Mouse (Mus musculus) spleen, postnatal 0 days (tissue): ENCODE results near the gene Olfr491. TPM values are rescaled to one million over a fixed set of nuclear protein-coding genes. Genes with fewer than 3 reads are reported as not detected.

Experiments
- polyA plus RNA-seq: library from polyadenylated mRNA; unstranded; fragments of >200 nt; fragmentation: Nextera tagmentation; extraction: Ambion mirVana; gene quantifications from 2 replicates; pipeline ENCODE4 v1.2.1, GENCODE M21; 2015

Olfr491 gene
- not detected in 2 replicates for polyA plus RNA-seq

GRCm38 (mm10) chr7:108313151-108313550 lies at the start of gene Olfr491:
Gene Olfr491 (plus strand): TSS chr7:108313451.

GRCm38 (mm10) chr7:108288834-108289233 lies 24.4 kb upstream of the Olfr491 start, which contains the start of gene Olfr490:
Gene Olfr490 (minus strand): TSS chr7:108288934.

GRCm38 (mm10) chr7:108323574-108323973 lies 10.3 kb downstream of the Olfr491 start, which contains the start of gene Olfr492:
Gene Olfr492 (minus strand): TSS chr7:108323674.

GRCm38 (mm10) chr7:108346879-108347278 lies 33.6 kb downstream of the Olfr491 start, which contains the start of gene Olfr493:
Gene Olfr493 (minus strand): TSS chr7:108346979.

GRCm38 (mm10) chr7:108365035-108365434 lies 51.8 kb downstream of the Olfr491 start, which contains the start of gene Olfr494:
Gene Olfr494 (plus strand): TSS chr7:108365335.

Other genes starting within 250 kb of the Olfr491 start
- not detected in 2 replicates for gene Olfr480, start 246.1 kb upstream of the Olfr491 start, polyA plus RNA-seq
- gene Olfr481, start 233.6 kb upstream of the Olfr491 start, polyA plus RNA-seq, result not detected in 2 replicates
- gene Olfr482, start 215.9 kb upstream of the Olfr491 start, polyA plus RNA-seq, result 0.12 TPM in 2 replicates
- gene Olfr483, start 212.6 kb upstream of the Olfr491 start, polyA plus RNA-seq, result not detected in 2 replicates
- not detected in 2 replicates for gene Olfr484, start 186.0 kb upstream of the Olfr491 start, polyA plus RNA-seq
- gene Olfr485, start 153.6 kb upstream of the Olfr491 start, polyA plus RNA-seq, result not detected in 2 replicates
- not detected in 2 replicates for gene Olfr486, start 140.7 kb upstream of the Olfr491 start, polyA plus RNA-seq
- gene Olfr487, start 98.8 kb upstream of the Olfr491 start, polyA plus RNA-seq, result not detected in 2 replicates
- not detected in 2 replicates for gene Olfr488, start 55.1 kb upstream of the Olfr491 start, polyA plus RNA-seq
- not detected in 2 replicates for gene Olfr490, start 24.5 kb upstream of the Olfr491 start, polyA plus RNA-seq
- not detected in 2 replicates for gene Olfr492, start 10.2 kb downstream of the Olfr491 start, polyA plus RNA-seq
- not detected in 2 replicates for gene Olfr493, start 33.5 kb downstream of the Olfr491 start, polyA plus RNA-seq
- gene Olfr494, start 51.9 kb downstream of the Olfr491 start, polyA plus RNA-seq, result not detected in 2 replicates
- not detected in 2 replicates for gene Olfr495, start 79.7 kb downstream of the Olfr491 start, polyA plus RNA-seq
- gene Olfr497, start 107.0 kb downstream of the Olfr491 start, polyA plus RNA-seq, result not detected in 2 replicates
- gene Olfr498, start 151.9 kb downstream of the Olfr491 start, polyA plus RNA-seq, result not detected in 2 replicates
- not detected in 2 replicates for gene Olfr502, start 211.6 kb downstream of the Olfr491 start, polyA plus RNA-seq
- not detected in 2 replicates for gene Olfr503, start 231.1 kb downstream of the Olfr491 start, polyA plus RNA-seq